Mouse (Mus musculus): ENCODE measurements at regions not wholly inside any gene's neighbourhood (a gene's known extent, or its start where the extent isn't known, plus 50 kb on each side); places are given as distances from the start of the nearest gene placed in this dataset.

DNA sequence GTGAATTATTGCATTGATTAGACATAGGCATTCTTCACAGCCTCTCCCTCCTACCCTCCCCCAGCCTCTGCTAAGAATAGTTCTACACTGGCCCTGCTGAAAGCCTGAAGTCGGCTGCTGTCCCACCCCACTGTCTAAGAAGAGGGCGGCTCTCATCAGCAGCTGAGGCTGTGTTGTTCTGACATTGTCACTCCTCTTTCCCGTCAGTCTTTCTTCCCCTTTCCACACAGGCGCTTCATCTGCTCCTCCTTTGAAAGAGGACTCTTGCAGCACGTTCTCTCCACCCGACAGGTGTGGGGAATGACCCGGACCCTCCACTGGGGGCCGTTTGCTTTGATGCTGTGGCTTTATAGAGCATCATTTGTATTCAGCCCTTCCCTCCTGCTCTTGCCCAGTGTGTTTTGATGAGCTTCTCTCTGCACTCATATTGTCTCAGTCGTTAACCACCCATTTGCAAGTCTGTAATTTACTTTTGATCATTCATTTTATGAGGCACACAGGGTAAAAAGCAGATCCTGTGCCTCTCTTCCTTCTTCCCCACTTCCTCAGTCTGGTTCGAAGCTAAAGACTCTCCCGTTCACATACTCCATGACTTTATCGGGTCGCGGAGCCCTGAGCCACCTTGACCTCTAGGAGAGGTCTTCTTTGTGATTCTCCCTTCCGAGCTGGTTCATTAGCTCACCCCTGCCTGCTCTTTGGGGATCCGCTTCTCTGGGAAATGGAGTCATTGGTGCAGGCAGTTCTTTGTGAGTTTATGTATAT is 142.2 kb upstream of the Snx19 start:
- no peak for DNase-seq (ENCODE audit: low read depth, low spot score)

DNA sequence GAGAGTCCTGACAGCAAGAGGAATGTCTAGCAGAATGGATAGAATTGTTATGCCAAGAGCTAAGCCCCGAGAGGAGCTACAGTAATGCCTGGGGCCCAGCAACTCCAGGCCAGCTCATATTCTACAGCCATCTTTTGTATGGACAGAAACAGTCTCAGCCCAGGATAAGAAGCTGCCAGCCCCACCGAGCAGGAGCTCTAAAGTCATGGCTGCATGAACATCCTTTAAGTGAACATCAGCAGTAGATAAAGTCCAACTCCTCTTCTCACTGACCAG is 141.6 kb upstream of the Snx19 start:
- no peak for DNase-seq (ENCODE audit: low read depth, low spot score)

DNA sequence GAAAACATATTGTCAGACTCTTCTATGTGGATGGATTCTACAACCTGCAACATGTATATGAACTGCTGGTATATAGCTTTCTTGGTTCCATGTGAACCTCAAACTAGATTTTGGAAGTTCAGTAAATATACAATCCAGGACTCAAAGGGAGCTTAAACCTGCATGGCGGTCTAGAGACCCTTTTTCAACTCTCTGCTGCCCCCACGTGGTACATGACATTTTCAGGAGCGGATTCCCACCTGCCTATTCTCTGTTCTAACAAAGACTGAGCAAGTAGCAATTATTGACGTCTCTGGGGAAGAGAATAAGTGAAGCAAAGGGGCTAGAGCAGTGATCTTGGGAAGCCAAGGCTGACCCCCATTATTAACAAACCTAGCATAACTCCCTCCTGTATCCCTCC is 127.1 kb upstream of the Snx19 start:
- DNase-seq (ENCODE audit: low read depth, low spot score): no peak

DNA sequence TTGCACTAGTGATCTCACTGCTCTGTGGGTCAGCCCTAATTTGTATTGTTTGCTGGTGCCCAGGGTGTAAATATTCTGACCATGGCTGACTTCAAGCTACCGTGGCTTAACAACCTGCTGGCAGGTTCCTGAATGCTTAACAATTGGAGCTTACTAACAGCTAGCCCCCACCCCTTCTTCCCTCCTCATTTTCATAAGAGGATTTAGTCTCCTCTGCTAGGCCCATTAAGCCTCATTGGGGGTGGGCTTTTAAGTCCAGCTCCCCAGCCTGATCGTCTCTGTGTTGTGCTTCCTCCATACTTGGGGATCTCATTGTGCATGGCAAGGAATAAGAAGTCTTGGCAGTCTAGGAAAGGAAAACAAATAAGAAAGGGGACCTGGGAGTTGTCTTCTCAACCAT is 118.6 kb upstream of the Snx19 start:
- DNase-seq (ENCODE audit: low read depth, low spot score): no peak

DNA sequence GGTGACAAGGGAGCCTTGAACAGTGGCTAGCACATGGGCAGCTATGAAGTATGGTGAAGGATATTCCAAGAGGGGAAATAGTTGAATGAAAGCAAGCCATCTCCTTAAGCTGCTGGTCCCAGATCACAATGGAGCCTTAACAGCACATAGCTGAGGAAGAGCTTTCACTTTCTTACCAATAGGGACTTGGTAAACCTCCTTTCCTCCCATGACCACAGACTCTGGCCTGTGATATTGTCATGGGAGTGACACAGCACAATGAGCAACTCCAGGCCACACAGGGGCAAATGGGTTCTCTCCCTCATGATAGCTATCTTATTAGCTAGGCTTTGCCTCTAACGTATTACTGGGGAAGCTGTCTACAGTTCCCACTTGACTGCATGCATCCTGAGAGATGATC is 113.5 kb upstream of the Snx19 start:
- no peak for DNase-seq (ENCODE audit: low read depth, low spot score)

DNA sequence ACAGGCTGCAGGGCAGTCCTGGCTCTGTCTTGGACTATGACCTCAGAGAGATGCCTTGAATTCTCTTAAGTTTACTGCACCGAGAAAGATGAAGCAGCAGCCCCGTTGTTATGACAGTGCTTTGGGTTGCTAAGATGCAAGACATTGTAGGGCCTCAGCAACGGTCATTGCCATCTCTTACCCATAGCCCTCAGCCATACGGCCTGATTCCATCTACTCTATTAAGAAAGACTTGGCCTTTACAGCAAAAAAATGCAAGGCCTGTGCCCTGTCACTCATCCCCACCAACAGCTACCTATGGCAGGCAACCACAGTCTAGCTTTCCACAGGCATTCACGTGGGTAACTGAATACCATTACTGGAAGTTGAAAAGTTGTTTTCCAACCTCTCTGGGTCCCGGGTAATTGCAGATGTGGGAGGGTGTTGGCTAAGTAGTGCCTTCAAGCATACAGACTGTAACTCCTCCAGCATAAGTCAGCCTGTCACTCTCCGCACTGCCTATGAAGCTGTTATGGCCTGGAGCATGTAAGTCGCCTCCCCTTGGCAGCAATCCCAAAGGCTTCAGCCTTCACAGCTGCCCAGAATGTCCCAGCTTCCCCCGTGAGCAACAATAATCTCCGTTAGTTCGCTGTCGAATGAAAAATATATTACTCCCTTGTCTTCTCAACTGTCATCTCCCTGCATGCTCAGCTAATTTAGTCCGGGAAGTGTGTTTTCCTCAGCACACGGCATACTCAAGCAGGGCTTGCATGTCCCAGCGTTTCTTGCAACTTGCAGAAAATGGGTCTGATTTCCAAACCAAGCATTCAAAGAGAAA is 112.3 kb upstream of the Snx19 start:
- DNase-seq (ENCODE audit: low read depth, low spot score): peak; percentile 21

- no peak for DNase-seq (ENCODE audit: low read depth, low spot score)
These were observed 111.7 kb upstream of the Snx19 start for GRCm38 (mm10) chr9:30315172-30315644.

DNA sequence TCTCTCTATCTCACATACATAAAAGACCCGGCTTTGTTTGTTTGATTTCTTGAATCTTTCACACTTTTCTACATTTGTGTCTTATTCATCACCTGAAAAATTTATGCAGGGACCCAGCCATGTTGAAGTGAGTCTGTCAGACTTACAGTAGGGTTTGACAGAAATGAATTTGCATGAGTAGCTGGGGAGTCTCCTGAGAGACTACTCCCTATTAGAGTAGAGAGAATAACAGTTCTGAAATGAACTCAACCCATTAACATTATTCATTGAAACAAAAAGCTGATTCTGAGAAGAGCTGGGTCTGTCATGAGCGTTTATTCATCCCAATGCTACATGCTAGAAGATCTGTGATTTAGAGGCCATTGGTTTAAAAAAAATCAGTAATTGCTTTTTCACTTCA is 82.0 kb upstream of the Snx19 start:
- no peak for DNase-seq (ENCODE audit: low read depth, low spot score)

GRCm38 (mm10) chr9:30353965-30354364 is 72.9 kb upstream of the Snx19 start:
- no peak for DNase-seq (ENCODE audit: low read depth, low spot score)

GRCm38 (mm10) chr9:30355642-30356041 is 71.3 kb upstream of the Snx19 start:
- no peak for DNase-seq (ENCODE audit: low read depth, low spot score)

DNA sequence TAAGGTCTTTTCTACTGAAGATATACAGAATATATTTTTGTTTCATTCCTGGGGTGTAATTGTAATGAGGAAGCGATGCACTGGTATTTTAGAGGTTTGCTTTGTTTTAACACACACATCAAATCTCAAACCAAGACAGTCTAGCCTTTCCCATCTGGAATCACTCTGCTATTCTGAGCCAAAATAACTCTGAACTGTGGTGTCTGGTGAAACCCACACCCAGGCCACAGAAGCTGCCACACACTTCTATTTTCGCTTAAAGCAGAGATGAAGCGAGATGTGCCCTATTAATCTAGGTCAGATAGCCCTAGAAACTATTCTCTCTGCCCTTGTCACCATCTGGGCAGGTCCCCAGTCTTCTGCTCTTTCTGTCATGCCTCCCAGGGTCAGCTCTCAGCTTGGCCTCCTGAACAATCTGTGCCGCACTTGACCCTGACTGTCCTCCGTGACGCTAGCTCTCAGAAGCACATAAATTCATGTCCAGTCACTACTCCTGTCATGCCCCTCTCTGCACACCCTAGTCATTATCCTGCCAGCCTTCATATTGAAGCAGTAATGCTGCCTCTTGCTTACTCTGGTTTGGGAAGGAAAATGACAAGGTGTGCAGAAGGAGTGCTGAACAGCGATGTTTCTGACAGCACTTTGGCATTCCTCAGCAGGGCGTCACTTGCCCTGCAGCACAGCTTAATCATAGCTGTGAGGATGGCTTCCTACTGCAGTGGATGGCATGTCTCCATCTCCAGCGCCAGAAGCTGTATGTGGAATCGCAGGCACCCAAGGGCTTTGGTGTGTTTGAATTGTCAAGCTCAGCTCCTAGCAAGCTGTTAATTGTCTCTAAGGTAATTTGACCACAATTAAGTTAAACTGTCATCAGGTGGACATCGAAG is 57.1 kb upstream of the Snx19 start:
- DNase-seq (ENCODE audit: low read depth, low spot score): no peak

- no peak for DNase-seq (ENCODE audit: low read depth, low spot score)
These were observed 56.1 kb upstream of the Snx19 start for GRCm38 (mm10) chr9:30370789-30371188.

DNA sequence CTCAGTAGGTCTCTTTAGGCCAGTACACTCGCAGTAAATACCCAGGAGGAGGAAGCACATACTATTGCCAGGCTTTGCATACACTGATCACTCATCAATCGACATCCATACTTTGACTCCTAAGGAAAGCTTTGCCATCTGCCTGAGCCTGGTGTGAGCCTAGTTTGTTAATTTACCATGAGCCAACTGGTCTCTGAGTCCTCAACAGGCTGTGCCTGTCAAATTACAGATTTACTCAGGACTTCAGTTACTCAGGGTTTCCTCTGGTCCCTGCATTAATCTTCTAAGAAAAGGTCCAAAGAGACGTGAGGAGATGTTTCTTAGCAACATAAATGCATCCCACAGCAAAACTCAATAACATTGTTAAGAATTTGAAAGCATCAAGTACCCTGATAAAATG is 50.0 kb upstream of the Snx19 start:
- DNase-seq (ENCODE audit: low read depth, low spot score): no peak
